Mouse (Mus musculus) liver, embryonic 12.5 days (tissue): Measurements from ENCODE around the gene Kdf1. TPM values are rescaled to one million over a fixed set of nuclear protein-coding genes. Genes with fewer than 3 reads are reported as not detected.

Source experiments
- ATAC-seq: fragments of 200-750 bp; cut with Nextera tagmentation; 2 replicates; pipeline ENCODE4 v1.8.0; 2017; ENCODE audit warnings: moderate number of reproducible peaks, mild to moderate bottlenecking, moderate library complexity
- H3K27ac ChIP-seq: fragments of 300-500 bp; sonication (generic); 2 replicates; pipeline ENCODE4 v1.5.1; 2016; ENCODE audit warnings: mild to moderate bottlenecking
- H3K27me3 ChIP-seq: fragments of 300-500 bp; sonication (generic); replicated peaks from 2 replicates; pipeline ENCODE4 v1.6.1; 2016; ENCODE audit warnings: mild to moderate bottlenecking, moderate library complexity
- H3K36me3 ChIP-seq: fragments of 300-500 bp; sonication (generic); 2 replicates; pipeline ENCODE4 v1.6.1; 2016; ENCODE audit warnings: mild to moderate bottlenecking, moderate library complexity
- H3K4me1 ChIP-seq: fragments of 300-500 bp; sonication (generic); 2 replicates; pipeline ENCODE4 v1.6.1; 2016
- H3K4me2 ChIP-seq: fragments of 300-500 bp; sonication (generic); 2 replicates; pipeline ENCODE4 v1.6.1; 2016; ENCODE audit warnings: mild to moderate bottlenecking, moderate library complexity
- H3K4me3 ChIP-seq: fragments of 300-500 bp; sonication (generic); 2 replicates; pipeline ENCODE4 v1.5.1; 2016; ENCODE audit warnings: mild to moderate bottlenecking, moderate library complexity
- H3K9ac ChIP-seq: fragments of 300-500 bp; sonication (generic); 2 replicates; pipeline ENCODE4 v1.6.1; 2016; ENCODE audit warnings: mild to moderate bottlenecking, moderate library complexity
- H3K9me3 ChIP-seq: fragments of 300-500 bp; sonication (generic); replicated peaks from 2 replicates; pipeline ENCODE4 v1.6.1; 2016; ENCODE audit warnings: mild to moderate bottlenecking, moderate library complexity
- WGBS: fragments of 180-500 bp; shearing (Covaris S2); methylation state at CpG from one replicate; pipeline ENCODE4 v1.1.7; 2016; ENCODE audit not compliant: insufficient replicate concordance; 5-methylcytosine and 5-hydroxymethylcytosine counted together
- polyA plus RNA-seq: library from polyadenylated mRNA; unstranded; fragments of >200 nt; fragmentation: Nextera tagmentation; extraction: Ambion mirVana; gene quantifications from 2 replicates; pipeline ENCODE4 v1.2.1, GENCODE M21; 2016

Kdf1 gene
- 0.26 and 0.44 TPM in 2 replicates for polyA plus RNA-seq

GRCm38 (mm10) chr4:133518601-133519368 lies at the start of gene Kdf1:
Kdf1 (plus strand) TSS chr4:133518963.
- H3K4me3 ChIP-seq, result peak within 1 kb of the TSS; percentile 49
- no peak for ATAC-seq
- peaks cover 9% of the 10 kb centered on the region; the same call in 1 of the 2 replicates for H3K4me1 ChIP-seq
- no peak within 1 kb of the TSS for H3K9ac ChIP-seq
- H3K27ac ChIP-seq, result no peak within 1 kb of the TSS
- 6% methylated on average over 54 of the region's 69 CpGs for WGBS
- peak within 1 kb of the TSS; percentile 63 for H3K4me2 ChIP-seq
- no peaks in the 10 kb centered on the region for H3K9me3 ChIP-seq
- H3K36me3 ChIP-seq, result no peaks in the 10 kb centered on the region
- H3K27me3 ChIP-seq, result peaks cover 73% of the 10 kb centered on the region

GRCm38 (mm10) chr4:133469122-133469521 lies 49.6 kb upstream of the Kdf1 start:
- 19% methylated on average over 12 of the region's 12 CpGs for WGBS
- Histone ChIP-seq H3K27me3 (peaks cover 45% of the 10 kb centered on the region), H3K9me3 (peaks cover 6% of the 10 kb centered on the region; the same call in 1 of the 2 replicates), H3K4me3 (no peak overlapping the region), H3K4me1 (peaks cover 16% of the 10 kb centered on the region), H3K4me2 (peak overlapping the region; percentile 78), H3K9ac (no peak overlapping the region), H3K36me3 (no peaks in the 10 kb centered on the region), H3K27ac (no peak overlapping the region)
- ATAC-seq, result no peak

- Histone ChIP-seq H3K4me1 (peaks cover 16% of the 10 kb centered on the region), H3K9ac (no peak overlapping the region), H3K9me3 (peaks cover 6% of the 10 kb centered on the region; the same call in 1 of the 2 replicates), H3K4me2 (no peak overlapping the region), H3K27me3 (peaks cover 66% of the 10 kb centered on the region), H3K27ac (no peak overlapping the region), H3K36me3 (no peaks in the 10 kb centered on the region), H3K4me3 (no peak overlapping the region)
- ATAC-seq, result no peak
- WGBS, result 68% methylated on average over 7 of the region's 7 CpGs
Measured at GRCm38 (mm10) chr4:133471135-133471821, 47.5 kb upstream of the Kdf1 start.

GRCm38 (mm10) chr4:133473833-133474232 lies 44.9 kb upstream of the Kdf1 start:
- no peak for ATAC-seq
- H3K4me3 ChIP-seq, result no peak overlapping the region
- WGBS, result 44% methylated on average over 2 of the region's 2 CpGs

GRCm38 (mm10) chr4:133479458-133480184 lies 39.1 kb upstream of the Kdf1 start, which contains the start of gene Tent5b:
Tent5b (plus strand) TSS chr4:133480132.
- peaks cover 96% of the 10 kb centered on the region for H3K27me3 ChIP-seq
- peak within 1 kb of the TSS; percentile 55 for H3K4me3 ChIP-seq
- H3K4me2 ChIP-seq, result peak within 1 kb of the TSS; percentile 79
- H3K36me3 ChIP-seq, result no peaks in the 10 kb centered on the region
- no peaks in the 10 kb centered on the region for H3K9me3 ChIP-seq
- peak; percentile 98 for ATAC-seq
- H3K9ac ChIP-seq, result peak within 1 kb of the TSS; percentile 47; the same call in 1 of the 2 replicates
- no peak within 1 kb of the TSS for H3K27ac ChIP-seq
- WGBS, result 4% methylated on average over 29 of the region's 29 CpGs
- H3K4me1 ChIP-seq, result peaks cover 18% of the 10 kb centered on the region

More at GRCm38 (mm10) chr4:133473833-133474232, 44.9 kb upstream of the Kdf1 start:
- Histone ChIP-seq H3K36me3 (no peaks in the 10 kb centered on the region), H3K4me2 (no peak overlapping the region), H3K9me3 (peaks cover 6% of the 10 kb centered on the region; the same call in 1 of the 2 replicates), H3K9ac (no peak overlapping the region), H3K4me1 (peaks cover 4% of the 10 kb centered on the region; the same call in 1 of the 2 replicates), H3K27ac (no peak overlapping the region), H3K27me3 (peaks cover 72% of the 10 kb centered on the region)

- WGBS, result 6% methylated on average over 34 of the region's 34 CpGs
- peaks cover 96% of the 10 kb centered on the region for H3K27me3 ChIP-seq
- H3K4me1 ChIP-seq, result peaks cover 20% of the 10 kb centered on the region
- H3K36me3 ChIP-seq, result no peaks in the 10 kb centered on the region
- no peak overlapping the region for H3K27ac ChIP-seq
- H3K4me3 ChIP-seq, result peak overlapping the region; percentile 55
- no peaks in the 10 kb centered on the region for H3K9me3 ChIP-seq
- peak overlapping the region; percentile 79 for H3K4me2 ChIP-seq
- H3K9ac ChIP-seq, result peak overlapping the region; percentile 47; the same call in 1 of the 2 replicates
- ATAC-seq, result no peak
Measured at GRCm38 (mm10) chr4:133480185-133480537, 38.6 kb upstream of the Kdf1 start.

GRCm38 (mm10) chr4:133480754-133481153 lies 38.0 kb upstream of the Kdf1 start:
- Histone ChIP-seq H3K4me1 (peaks cover 20% of the 10 kb centered on the region), H3K27me3 (peaks cover 95% of the 10 kb centered on the region), H3K4me3 (peak overlapping the region; percentile 55; the same call in 1 of the 2 replicates), H3K4me2 (peak overlapping the region; percentile 79), H3K9ac (no peak overlapping the region), H3K36me3 (no peaks in the 10 kb centered on the region), H3K9me3 (no peaks in the 10 kb centered on the region), H3K27ac (no peak overlapping the region)
- no peak for ATAC-seq
- 43% methylated on average over 6 of the region's 6 CpGs for WGBS

GRCm38 (mm10) chr4:133481488-133481887 lies 37.3 kb upstream of the Kdf1 start:
- Histone ChIP-seq H3K36me3 (no peaks in the 10 kb centered on the region), H3K9me3 (no peaks in the 10 kb centered on the region), H3K4me1 (peaks cover 20% of the 10 kb centered on the region), H3K27me3 (peaks cover 95% of the 10 kb centered on the region), H3K4me3 (no peak overlapping the region), H3K9ac (no peak overlapping the region), H3K27ac (no peak overlapping the region), H3K4me2 (no peak overlapping the region)
- WGBS, result 19% methylated on average over 4 of the region's 4 CpGs
- ATAC-seq, result no peak

GRCm38 (mm10) chr4:133482479-133482878 lies 36.3 kb upstream of the Kdf1 start:
- Histone ChIP-seq H3K9me3 (no peaks in the 10 kb centered on the region), H3K27me3 (peaks cover 90% of the 10 kb centered on the region), H3K4me1 (peaks cover 20% of the 10 kb centered on the region), H3K36me3 (no peaks in the 10 kb centered on the region), H3K27ac (no peak overlapping the region), H3K4me3 (no peak overlapping the region), H3K9ac (no peak overlapping the region), H3K4me2 (no peak overlapping the region)
- ATAC-seq, result no peak
- 56% methylated on average over 3 of the region's 3 CpGs for WGBS

GRCm38 (mm10) chr4:133484266-133485025 lies 34.3 kb upstream of the Kdf1 start:
- Histone ChIP-seq H3K9me3 (no peaks in the 10 kb centered on the region), H3K4me3 (no peak overlapping the region), H3K27ac (no peak overlapping the region), H3K4me1 (peaks cover 34% of the 10 kb centered on the region), H3K36me3 (no peaks in the 10 kb centered on the region), H3K27me3 (peaks cover 73% of the 10 kb centered on the region), H3K9ac (no peak overlapping the region), H3K4me2 (peak overlapping the region; percentile 14)
- 10% methylated on average over 22 of the region's 22 CpGs for WGBS
- no peak for ATAC-seq
